Mouse (Mus musculus) liver, embryonic 14.5 days (tissue): ENCODE results near the gene Bspry. TPM values are rescaled to one million over a fixed set of nuclear protein-coding genes. Genes with fewer than 3 reads are reported as not detected.

Experiments used
- ATAC-seq: fragments of 200-750 bp; cut with Nextera tagmentation; 2 replicates; pipeline ENCODE4 v1.8.0; 2017; ENCODE audit warnings: moderate number of reproducible peaks, mild to moderate bottlenecking, moderate library complexity; ENCODE audit not compliant: insufficient read depth
- DNase-seq, 3 experiments: peaks; one replicate each; pipeline ENCODE4 v3.0.0-alpha.2; 2012 to 2013; ENCODE audit warnings: low read depth in 3 of 3, low spot score in 3 of 3
- H3K27ac ChIP-seq: fragments of 300-500 bp; sonication (generic); 2 replicates; pipeline ENCODE4 v1.5.1; 2014; ENCODE audit warnings: moderate library complexity, mild to moderate bottlenecking, control low read depth, inconsistent platforms
- H3K27me3 ChIP-seq: fragments of 300-500 bp; sonication (generic); 2 replicates; pipeline ENCODE4 v1.6.1; 2014; ENCODE audit warnings: mild to moderate bottlenecking, low read length, moderate library complexity; ENCODE audit not compliant: control insufficient read depth, insufficient read depth
- H3K36me3 ChIP-seq: fragments of 300-500 bp; sonication (generic); replicated peaks from 2 replicates; pipeline ENCODE4 v1.6.1; 2014; ENCODE audit warnings: low read depth; ENCODE audit not compliant: control insufficient read depth, insufficient read depth
- H3K4me1 ChIP-seq, 2 experiments: fragments of 200-500 bp in 1 of 2; fragments of 300-500 bp in 1 of 2; sonication (generic) in 1 of 2; replicated peaks; 2 replicates each; pipeline ENCODE4 v1.6.1; 2012 to 2014; ENCODE audit warnings: antibody characterized with exemption in 1 of 2, inconsistent platforms in 1 of 2, low read length in 1 of 2; ENCODE audit not compliant: control insufficient read depth in 2 of 2, insufficient read depth in 2 of 2
- H3K4me2 ChIP-seq: fragments of 300-500 bp; sonication (generic); 2 replicates; pipeline ENCODE4 v1.6.1; 2014; ENCODE audit warnings: low read depth, mild to moderate bottlenecking, control low read depth, moderate library complexity
- H3K4me3 ChIP-seq, 2 experiments: fragments of 200-500 bp in 1 of 2; fragments of 300-500 bp in 1 of 2; sonication (generic) in 1 of 2; 2 replicates each; pipeline ENCODE4 v1.5.1; 2012 to 2014; ENCODE audit warnings: low read depth in 2 of 2, low read length in 2 of 2, mild to moderate bottlenecking in 2 of 2, control low read depth in 1 of 2, inconsistent platforms in 1 of 2, moderate library complexity in 1 of 2; ENCODE audit not compliant: insufficient read depth in 1 of 2
- H3K9ac ChIP-seq: fragments of 300-500 bp; sonication (generic); replicated peaks from 2 replicates; pipeline ENCODE4 v1.6.1; 2014; ENCODE audit warnings: mild to moderate bottlenecking, control low read depth, moderate library complexity
- H3K9me3 ChIP-seq: fragments of 300-500 bp; sonication (generic); 2 replicates; pipeline ENCODE4 v1.6.1; 2016; ENCODE audit warnings: low read length, mixed read lengths; ENCODE audit not compliant: control insufficient read depth
- CTCF ChIP-seq: IDR thresholded peaks from 2 replicates; pipeline ENCODE4 v1.5.1; 2016; ENCODE audit warnings: antibody characterized with exemption, low read depth, control low read depth
- EP300 ChIP-seq: IDR thresholded peaks from 2 replicates; pipeline ENCODE4 v1.6.1; 2016; ENCODE audit warnings: antibody characterized with exemption, low read depth
- WGBS: fragments of 180-500 bp; shearing (Covaris S2); extraction: QIAGEN DNeasy Blood & Tissue Kit; methylation state at CpG from one replicate; pipeline ENCODE4 v1.1.7; 2014; ENCODE audit not compliant: insufficient replicate concordance; 5-methylcytosine and 5-hydroxymethylcytosine counted together
- polyA plus RNA-seq, 2 experiments: library from polyadenylated mRNA; depleted of rRNA in 1 of 2; stranded (reverse) in 1 of 2; unstranded in 1 of 2; fragments of >200 nt; fragmentation: Nextera tagmentation in 1 of 2; extraction: Ambion mirVana in 1 of 2; gene quantifications; 2 replicates each; pipeline versions ENCODE4 v1.2.1 to v1.2.3; 2012 to 2014

Gene Bspry
- polyA plus RNA-seq, 2 experiments: 0.17 to 0.19 TPM

GRCm38 (mm10) chr4:62437256-62437778, 42.5 kb upstream of the Bspry start:
- Histone ChIP-seq H3K9ac (no peak overlapping the region), H3K4me3 (no peak overlapping the region), H3K4me2 (no peak overlapping the region), H3K27ac (no peak overlapping the region), H3K4me1 (peaks cover 0 to 1% of the 10 kb centered on the region in 2 experiments; a peak in 2 of 4 replicates), H3K27me3 (no peaks in the 10 kb centered on the region), H3K36me3 (no peaks in the 10 kb centered on the region), H3K9me3 (no peaks in the 10 kb centered on the region)
- no peak for ATAC-seq
- DNase-seq: no peak
- TF ChIP-seq CTCF (no peak), EP300 (no peak)
- 64% methylated on average over 3 of the region's 3 CpGs for WGBS

GRCm38 (mm10) chr4:62437871-62438270, 42.0 kb upstream of the Bspry start:
- WGBS: 65% methylated on average over 7 of the region's 7 CpGs
- H3K27ac ChIP-seq: no peak overlapping the region
- H3K27me3 ChIP-seq: no peaks in the 10 kb centered on the region
- H3K36me3 ChIP-seq: no peaks in the 10 kb centered on the region
- H3K9me3 ChIP-seq: no peaks in the 10 kb centered on the region
- no peaks in the 10 kb centered on the region for H3K4me1 ChIP-seq
- no peak overlapping the region for H3K4me3 ChIP-seq
- TF ChIP-seq CTCF: no peak
- no peak for TF ChIP-seq EP300
- no peak overlapping the region for H3K9ac ChIP-seq
- no peak overlapping the region for H3K4me2 ChIP-seq
- DNase-seq: no peak
- no peak for ATAC-seq

GRCm38 (mm10) chr4:62439793-62440192, 40.1 kb upstream of the Bspry start:
- DNase-seq (no peak), ATAC-seq (no peak)
- no peaks in the 10 kb centered on the region for H3K9me3 ChIP-seq
- H3K27ac ChIP-seq: no peak overlapping the region
- no peak overlapping the region for H3K4me2 ChIP-seq
- no peak overlapping the region for H3K4me3 ChIP-seq
- no peaks in the 10 kb centered on the region for H3K4me1 ChIP-seq
- no peaks in the 10 kb centered on the region for H3K36me3 ChIP-seq
- no peak overlapping the region for H3K9ac ChIP-seq
- H3K27me3 ChIP-seq: no peaks in the 10 kb centered on the region
- 28% methylated on average over 4 of the region's 4 CpGs for WGBS
- no peak for TF ChIP-seq EP300
- no peak for TF ChIP-seq CTCF

GRCm38 (mm10) chr4:62440544-62440943, 39.3 kb upstream of the Bspry start:
- no peak for TF ChIP-seq EP300
- TF ChIP-seq CTCF: no peak
- 59% methylated on average over 4 of the region's 4 CpGs for WGBS
- no peaks in the 10 kb centered on the region for H3K36me3 ChIP-seq
- DNase-seq: no peak
- H3K27ac ChIP-seq: no peak overlapping the region
- no peak overlapping the region for H3K4me2 ChIP-seq
- no peaks in the 10 kb centered on the region for H3K4me1 ChIP-seq
- no peak for ATAC-seq
- H3K9ac ChIP-seq: no peak overlapping the region
- no peaks in the 10 kb centered on the region for H3K9me3 ChIP-seq
- H3K27me3 ChIP-seq: no peaks in the 10 kb centered on the region
- no peak overlapping the region for H3K4me3 ChIP-seq

GRCm38 (mm10) chr4:62440986-62441385, 38.9 kb upstream of the Bspry start:
- DNase-seq (no peak), ATAC-seq (no peak)
- Histone ChIP-seq H3K27me3 (no peaks in the 10 kb centered on the region), H3K9ac (no peak overlapping the region), H3K4me3 (no peak overlapping the region), H3K27ac (no peak overlapping the region), H3K4me1 (no peaks in the 10 kb centered on the region), H3K4me2 (no peak overlapping the region), H3K9me3 (no peaks in the 10 kb centered on the region), H3K36me3 (no peaks in the 10 kb centered on the region)
- 72% methylated on average over 4 of the region's 4 CpGs for WGBS
- TF ChIP-seq CTCF: no peak
- no peak for TF ChIP-seq EP300

- ATAC-seq (no peak), DNase-seq (no peak)
- Histone ChIP-seq H3K27ac (no peak overlapping the region), H3K4me2 (no peak overlapping the region), H3K36me3 (no peaks in the 10 kb centered on the region), H3K27me3 (no peaks in the 10 kb centered on the region), H3K9me3 (no peaks in the 10 kb centered on the region), H3K9ac (no peak overlapping the region), H3K4me1 (no peaks in the 10 kb centered on the region), H3K4me3 (no peak overlapping the region)
- 48% methylated on average over 5 of the region's 5 CpGs for WGBS
- TF ChIP-seq EP300: no peak
- TF ChIP-seq CTCF: peak; percentile 65
Observed at GRCm38 (mm10) chr4:62454995-62455394, 24.9 kb upstream of the Bspry start.
